ENCODE assay signal across 30 mouse cellular contexts in genomic region chr2:112246193-112246592, GRCm38 (mm10). TPM values are rescaled to one million over a fixed set of nuclear protein-coding genes. Genes with fewer than 3 reads are reported as not detected.
A peak's percentile ranks its signal among the peaks of the same experiment; 100 is the strongest.
DNase-seq lines count a peak whose midpoint lies in the region; ATAC-seq lines count a peak whose summit lies in the region.
"Had no signal": no experiment of that assay in that cellular context is flagged by ENCODE, and none has a peak within 500 bp of the region (broad histone marks: within the 10 kb centered on the region; RNA-seq: fewer than 3 reads in every experiment).

No protein-coding gene starts in this region.

- DNase-seq in heart, adult 11 months = peak; percentile 80
- no peak for DNase-seq in heart, postnatal 10 days
- no peak for DNase-seq in limb, embryonic 10.5 days (ENCODE audit: low spot score)
- peak; percentile 34 for DNase-seq in urinary bladder, postnatal 14 days (ENCODE audit: low spot score)
- no peak for DNase-seq in urinary bladder, adult 2 months (ENCODE audit: low spot score)
- no peak for DNase-seq in left cerebral cortex, postnatal 10 days (ENCODE audit: extremely low spot score in 1 of 2, low spot score in 2 of 2)
- no peak for DNase-seq in adrenal gland, adult 2 months
- DNase-seq: adrenal gland, postnatal 36 days; cerebellum, adult 9-10 months; gastrocnemius, adult 2 months; kidney, adult 9 months; kidney, postnatal 4 days; lung, postnatal 14 days; spleen, adult 18-20 months; thymus, adult 18-20 months; thymus, postnatal 36 days had no signal

- 73% methylated on average over 6 of the region's 6 CpGs for WGBS in limb, embryonic 15.5 days
- 96% methylated on average over 6 of the region's 6 CpGs for WGBS in limb, embryonic 10.5 days

- H3K27me3 ChIP-seq in limb, embryonic 15.5 days = no peaks in the 10 kb centered on the region
- H3K27me3 ChIP-seq in limb, embryonic 10.5 days (ENCODE audit: low read depth, poor library complexity, severe bottlenecking) = no peaks in the 10 kb centered on the region

- no peaks in the 10 kb centered on the region for H3K9me3 ChIP-seq in limb, embryonic 15.5 days
- no peaks in the 10 kb centered on the region for H3K9me3 ChIP-seq in limb, embryonic 10.5 days (replicated peaks)
- H3K9me3 ChIP-seq: heart, embryonic 10.5 days; hindbrain, embryonic 10.5 days had no signal

- peaks cover 14% of the 10 kb centered on the region; the same call in 1 of the 2 replicates for H3K36me3 ChIP-seq in limb, embryonic 15.5 days
- peaks cover 34% of the 10 kb centered on the region for H3K36me3 ChIP-seq in limb, embryonic 10.5 days

- intact Hi-C loops in heart, postnatal 10 days (cut with DNase I) = no loop called here
- intact Hi-C loops in left cerebral cortex, postnatal 10 days (cut with DNase I) = no loop called here

- H3K9ac ChIP-seq in limb, embryonic 15.5 days = no peak overlapping the region
- H3K9ac ChIP-seq: liver, embryonic 14.5 days had no signal

- H3K4me1 ChIP-seq in limb, embryonic 15.5 days = peaks cover 5% of the 10 kb centered on the region; the same call in 1 of the 2 replicates
- H3K4me1 ChIP-seq in limb, embryonic 10.5 days = peaks cover 8% of the 10 kb centered on the region

- no peak overlapping the region for H3K4me2 ChIP-seq in limb, embryonic 15.5 days

- H3K4me3 ChIP-seq in limb, embryonic 15.5 days = no peak overlapping the region
- no peak overlapping the region for H3K4me3 ChIP-seq in limb, embryonic 10.5 days
- H3K4me3 ChIP-seq: gastrocnemius, adult 2 months; heart, embryonic 10.5 days; hindbrain, embryonic 10.5 days had no signal

- no peak overlapping the region for H3K27ac ChIP-seq in limb, embryonic 15.5 days
- no peak overlapping the region for H3K27ac ChIP-seq in limb, embryonic 10.5 days
- H3K27ac ChIP-seq: gastrocnemius, adult 2 months; heart, embryonic 10.5 days; hindbrain, embryonic 10.5 days; liver, embryonic 14.5 days had no signal

- ATAC-seq in limb, embryonic 15.5 days (ENCODE audit: insufficient number of reproducible peaks, low FRiP score, low TSS enrichment, low read depth) = 0 out of 2 replicates have a peak, but pooled peaks have one; percentile 53
- ATAC-seq: CD4-positive, CD25-positive, alpha-beta regulatory T cell, adult 4 months; forebrain, embryonic 14.5 days; midbrain, embryonic 16.5 days had no signal

RNA-seq across cellular contexts. Expression of gene Lpcat4, which starts 6.9 kb away (rescaled TPM):
- 1 to 10 TPM; 5.8 to 6.0 TPM for total RNA-seq in heart, postnatal 10 days (2021)
- 17.0 and 21.0 TPM in 2 replicates for polyA plus RNA-seq in limb, embryonic 15.5 days (2015; fragmentation: Nextera tagmentation; extraction: Ambion mirVana)
- polyA plus RNA-seq in limb, embryonic 10.5 days (2016; fragmentation: Nextera tagmentation; extraction: Ambion mirVana) = 15.0 and 18.0 TPM in 2 replicates
- polyA plus RNA-seq in urinary bladder, adult 2 months (2012; rRNA removed) = 49.2 and 51.3 TPM in 2 replicates
- total RNA-seq in left cerebral cortex, postnatal 10 days (2021) = 10 to 100 TPM; 77.4 to 82.7 TPM
- total RNA-seq in adrenal gland, adult 2 months (2021) = 1 to 10 TPM; 5.1 to 9.2 TPM
- 18.9 TPM in 2 replicates for polyA plus RNA-seq in adrenal gland, adult 2 months (2012; rRNA removed)

RNA-seq across cellular contexts. Expression of gene Nutm1, which starts 12.9 kb away (rescaled TPM):
- not detected for total RNA-seq in heart, postnatal 10 days (2021)
- not detected in 2 replicates for polyA plus RNA-seq in limb, embryonic 15.5 days (2015; fragmentation: Nextera tagmentation; extraction: Ambion mirVana)
- polyA plus RNA-seq in limb, embryonic 10.5 days (2016; fragmentation: Nextera tagmentation; extraction: Ambion mirVana) = 0.04 and 0.10 TPM in 2 replicates
- polyA plus RNA-seq in urinary bladder, adult 2 months (2012; rRNA removed) = not detected in 2 replicates
- total RNA-seq in left cerebral cortex, postnatal 10 days (2021) = not detected
- total RNA-seq in adrenal gland, adult 2 months (2021) = not detected
- polyA plus RNA-seq in adrenal gland, adult 2 months (2012; rRNA removed) = not detected in 2 replicates
- total RNA-seq: adrenal gland, postnatal 36 days; ES-E14; gastrocnemius, adult 2 months; gastrocnemius, postnatal 4 days had no signal
- polyA plus RNA-seq: CD4-positive, CD25-positive, alpha-beta regulatory T cell, adult 4 months; embryonic facial prominence, embryonic 14.5 days; forebrain, embryonic 14.5 days; frontal cortex, adult 2 months; heart, postnatal 0 days; hindbrain, embryonic 10.5 days; limb, embryonic 14.5 days; liver, embryonic 14.5 days; midbrain, embryonic 16.5 days; neural tube, embryonic 14.5 days had no signal

RNA-seq across cellular contexts. Expression of gene Nop10, which starts 15.5 kb away (rescaled TPM):
- total RNA-seq in heart, postnatal 10 days (2021) = 10 to 100 TPM; 63.9 to 67.6 TPM
- 185 and 207 TPM in 2 replicates for polyA plus RNA-seq in limb, embryonic 15.5 days (2015; fragmentation: Nextera tagmentation; extraction: Ambion mirVana)
- 188 and 253 TPM in 2 replicates for polyA plus RNA-seq in limb, embryonic 10.5 days (2016; fragmentation: Nextera tagmentation; extraction: Ambion mirVana)
- polyA plus RNA-seq in urinary bladder, adult 2 months (2012; rRNA removed) = 101 and 145 TPM in 2 replicates
- 10 to 100 TPM; 72.0 to 74.7 TPM for total RNA-seq in left cerebral cortex, postnatal 10 days (2021)
- total RNA-seq in adrenal gland, adult 2 months (2021) = 100 to 1,000 TPM; 122 to 167 TPM
- polyA plus RNA-seq in adrenal gland, adult 2 months (2012; rRNA removed) = 46.6 and 57.7 TPM in 2 replicates

RNA-seq across cellular contexts. Expression of gene Slc12a6, which starts 19.4 kb away (rescaled TPM):
- 10 to 100 TPM; 37.1 to 43.3 TPM for total RNA-seq in heart, postnatal 10 days (2021)
- polyA plus RNA-seq in limb, embryonic 15.5 days (2015; fragmentation: Nextera tagmentation; extraction: Ambion mirVana) = 8.0 and 8.6 TPM in 2 replicates
- polyA plus RNA-seq in limb, embryonic 10.5 days (2016; fragmentation: Nextera tagmentation; extraction: Ambion mirVana) = 5.0 and 7.4 TPM in 2 replicates
- polyA plus RNA-seq in urinary bladder, adult 2 months (2012; rRNA removed) = 80.4 and 84.2 TPM in 2 replicates
- 10 to 100 TPM; 92.8 to 96.6 TPM for total RNA-seq in left cerebral cortex, postnatal 10 days (2021)
- 10 to 100 TPM; 33.4 to 35.1 TPM for total RNA-seq in adrenal gland, adult 2 months (2021)
- 11.7 and 14.5 TPM in 2 replicates for polyA plus RNA-seq in adrenal gland, adult 2 months (2012; rRNA removed)

RNA-seq across cellular contexts. Expression of gene Gm21985, which starts 19.9 kb away (rescaled TPM):
- 1 to 10 TPM in 1 of 2 experiments, under 1 TPM in 1; 0.31 to 1.3 TPM for total RNA-seq in heart, postnatal 10 days (2021)
- polyA plus RNA-seq in limb, embryonic 15.5 days (2015; fragmentation: Nextera tagmentation; extraction: Ambion mirVana) = not detected in 2 replicates
- not detected in 2 replicates for polyA plus RNA-seq in limb, embryonic 10.5 days (2016; fragmentation: Nextera tagmentation; extraction: Ambion mirVana)
- 0.03 and 0.06 TPM in 2 replicates for polyA plus RNA-seq in urinary bladder, adult 2 months (2012; rRNA removed)
- 1 to 10 TPM; 1.2 to 3.6 TPM for total RNA-seq in left cerebral cortex, postnatal 10 days (2021)
- total RNA-seq in adrenal gland, adult 2 months (2021) = under 1 TPM in 1 of 2 experiments, not detected in 1; 0.14 TPM
- not detected in 2 replicates for polyA plus RNA-seq in adrenal gland, adult 2 months (2012; rRNA removed)
- total RNA-seq: gastrocnemius, postnatal 4 days had no signal
- polyA plus RNA-seq: CD4-positive, CD25-positive, alpha-beta regulatory T cell, adult 4 months; embryonic facial prominence, embryonic 14.5 days; forebrain, embryonic 14.5 days; heart, embryonic 10.5 days; heart, postnatal 0 days; hindbrain, embryonic 10.5 days; liver, embryonic 14.5 days; neural tube, embryonic 14.5 days had no signal

Comparison
In these comparisons a context has a peak if more than half of its experiments do, and no peak if none do; other contexts are left out.
1. DNase-seq: peak in heart, adult 11 months (single experiment) and urinary bladder, postnatal 14 days (single experiment); none in heart, postnatal 10 days (0 of 2), limb, embryonic 10.5 days (single experiment), urinary bladder, adult 2 months (single experiment), left cerebral cortex, postnatal 10 days (0 of 2) and adrenal gland, adult 2 months (single experiment).